Mouse (Mus musculus) small intestine, adult 2 months (tissue): ENCODE measurements around the gene Vps37c.

Experiments
- CTCF ChIP-seq: fragments of 200-500 bp; IDR thresholded peaks from 2 replicates; pipeline ENCODE4 v1.5.1; 2012; ENCODE audit warnings: low read depth, mild to moderate bottlenecking, control low read depth, inconsistent platforms, low read length, moderate library complexity, mixed read lengths; ENCODE audit not compliant: insufficient replicate concordance, insufficient read length; ENCODE audit errors: extremely low read depth
- POLR2A ChIP-seq: fragments of 200-500 bp; IDR thresholded peaks from 2 replicates; pipeline ENCODE4 v1.6.1; 2012; ENCODE audit warnings: low read depth, mild to moderate bottlenecking, control low read depth, inconsistent platforms, low read length, moderate library complexity

DNA sequence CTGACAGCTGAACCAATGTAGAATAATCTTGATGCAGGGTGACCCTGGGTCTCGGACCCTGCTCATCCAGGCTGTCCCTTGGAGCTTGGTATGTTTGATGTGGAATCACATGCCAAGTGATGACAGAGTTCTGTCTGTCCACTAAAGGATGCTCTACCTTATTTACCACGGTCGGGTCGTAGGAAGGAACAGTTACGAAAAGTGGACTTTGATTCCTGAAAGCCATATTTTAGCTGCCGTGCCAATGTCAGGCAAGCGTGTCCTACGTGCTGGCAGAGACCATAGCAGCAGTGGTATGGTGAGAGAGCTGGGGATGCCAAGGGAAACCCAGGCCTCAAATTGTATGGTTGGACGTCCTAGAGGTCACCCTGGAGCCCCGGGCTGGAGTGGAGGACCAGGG, 25.0 kb downstream of the Vps37c start:
- no peak for TF ChIP-seq POLR2A
- TF ChIP-seq CTCF: no peak
